Mouse (Mus musculus): ENCODE results near the gene Ap4b1.
"Not testable (repeated sequence)": the region's sequence is repeated elsewhere in the genome, so short reads cannot be mapped to it uniquely, and the experiment has no call there.

- TF ChIP-seq CTCF (IDR thresholded peaks at IDR 0.05; ENCODE audit: borderline replicate concordance, insufficient read depth, low read length); POLR2A (IDR thresholded peaks at IDR 0.05; ENCODE audit: low read depth, low read length): not testable (repeated sequence)
Observed at GRCm38 (mm10) chr3:103840195-103840594, 30.9 kb downstream of the Ap4b1 start.

Measured in embryonic fibroblast, embryonic 13.5 days (primary cell).